Mouse (Mus musculus) adrenal gland, postnatal 25 days (tissue): ENCODE results near the gene Ptpru. TPM values are rescaled to one million over a fixed set of nuclear protein-coding genes. Genes with fewer than 3 reads are reported as not detected.

Experiments
- DNase-seq: peaks from one replicate; pipeline ENCODE4 v3.0.0; 2021; ENCODE audit warnings: mixed read lengths
- total RNA-seq: library from RNA; stranded (reverse); gene quantifications from 2 replicates; pipeline ENCODE4 v1.2.3, GENCODE M21; 2021

Gene Ptpru
- total RNA-seq, 1 experiment from 2014 or later: 44.5 TPM

- DNase-seq: peak; percentile 39
Observed at GRCm38 (mm10) chr4:131781023-131781422, 57.1 kb downstream of the Ptpru start.

- DNase-seq: no peak
Observed at GRCm38 (mm10) chr4:131778616-131779275, 59.3 kb downstream of the Ptpru start.

GRCm38 (mm10) chr4:131771384-131771783 lies 66.7 kb downstream of the Ptpru start:
- no peak for DNase-seq

DNA sequence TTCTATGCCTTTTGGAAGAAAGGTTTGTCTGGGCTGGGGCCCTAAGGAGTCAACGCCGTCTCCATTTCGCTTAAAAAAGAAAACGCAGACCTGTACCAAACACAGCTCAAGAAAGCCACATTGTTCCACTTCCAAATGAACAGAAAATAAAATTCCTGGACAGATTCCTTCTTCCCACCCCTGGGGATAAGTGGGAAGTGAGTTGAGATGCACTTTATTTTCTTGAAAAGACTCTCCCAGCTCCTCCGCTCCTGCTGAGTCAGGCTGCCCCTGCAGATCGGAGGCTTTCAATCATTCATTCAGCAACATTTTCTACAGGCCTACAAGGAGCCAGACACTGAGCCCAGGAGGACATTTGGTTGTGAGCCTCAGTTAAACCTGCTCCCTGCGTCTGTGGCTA lies 74.2 kb downstream of the Ptpru start:
- no peak for DNase-seq

DNA sequence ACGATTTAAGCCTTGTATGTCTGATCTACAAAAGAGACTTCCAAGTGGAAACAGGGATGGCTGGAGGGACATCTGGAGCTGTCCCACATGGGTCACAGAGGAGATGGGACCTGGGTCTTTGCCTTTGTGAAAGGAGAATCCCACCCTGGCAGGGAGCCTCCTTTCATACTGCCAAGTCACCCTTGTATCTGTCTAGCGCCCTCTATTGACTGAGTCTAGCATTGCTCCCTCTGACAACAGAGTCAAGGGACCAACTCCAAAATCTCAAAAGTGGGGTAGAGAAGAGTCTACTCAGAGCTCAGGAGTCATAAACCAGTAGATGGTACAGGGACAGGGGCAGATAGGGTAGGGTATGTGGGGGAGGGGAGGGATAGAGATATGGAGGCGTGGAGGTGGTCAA lies 74.6 kb downstream of the Ptpru start:
- DNase-seq: no peak

- no peak for DNase-seq
Observed at GRCm38 (mm10) chr4:131762211-131762784, 75.8 kb downstream of the Ptpru start.

- no peak for DNase-seq
Observed at GRCm38 (mm10) chr4:131752204-131752837, 85.8 kb downstream of the Ptpru start.

DNA sequence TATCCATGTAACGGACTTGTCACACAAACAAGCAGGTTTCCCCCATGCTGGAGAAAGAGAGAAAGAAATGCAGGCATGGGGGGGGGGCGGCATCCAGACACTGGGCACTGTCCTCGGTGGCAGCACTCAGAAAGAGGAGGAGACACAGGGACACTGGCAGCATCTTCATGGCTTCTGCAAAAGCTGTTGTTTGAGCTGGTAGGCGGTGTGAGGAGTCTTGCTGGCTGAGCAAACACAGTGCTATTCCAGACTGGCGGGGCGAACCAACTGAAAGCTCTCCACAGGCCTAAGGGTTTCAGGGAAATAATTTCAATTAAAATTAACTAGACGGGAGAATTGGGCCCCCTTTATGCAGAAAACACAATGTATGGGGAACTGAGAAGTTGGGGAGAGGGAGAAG lies 86.5 kb downstream of the Ptpru start:
- no peak for DNase-seq

DNA sequence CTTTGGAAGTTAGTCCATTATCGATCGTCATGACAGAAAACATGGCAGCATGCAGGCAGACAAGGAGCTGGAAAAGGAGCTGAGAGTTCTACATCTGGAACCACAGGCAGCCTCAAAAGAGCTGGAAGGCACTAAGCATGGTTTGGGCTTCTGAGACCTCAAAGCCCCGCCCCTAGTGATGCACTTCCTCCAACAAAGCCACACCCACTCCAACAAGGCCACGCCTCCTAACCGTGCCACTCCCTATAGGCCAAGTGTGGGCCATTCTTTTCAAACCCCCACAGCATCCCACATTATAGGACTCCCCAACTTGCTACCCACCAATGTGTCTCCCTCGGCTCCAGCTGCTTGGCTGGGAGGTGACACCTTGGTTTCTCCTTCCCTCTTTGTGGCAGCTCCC lies 88.3 kb downstream of the Ptpru start:
- no peak for DNase-seq

DNA sequence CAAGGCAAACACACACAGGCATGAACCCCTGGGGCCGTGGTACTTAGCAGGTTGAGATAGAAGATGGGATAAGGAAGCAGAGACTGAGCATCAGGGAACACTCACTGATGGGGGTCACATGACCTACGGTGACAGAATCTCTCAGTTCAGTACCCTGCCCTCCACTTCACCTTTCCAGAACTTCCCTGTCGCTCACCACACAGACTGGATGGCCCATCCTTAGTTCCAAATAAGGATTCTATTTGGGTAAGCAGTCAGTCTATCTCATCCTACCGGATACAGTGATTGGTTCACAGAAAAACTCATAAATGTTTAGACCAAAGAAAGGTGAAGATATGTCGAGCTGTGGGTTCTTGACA lies 93.4 kb downstream of the Ptpru start:
- no peak for DNase-seq

DNA sequence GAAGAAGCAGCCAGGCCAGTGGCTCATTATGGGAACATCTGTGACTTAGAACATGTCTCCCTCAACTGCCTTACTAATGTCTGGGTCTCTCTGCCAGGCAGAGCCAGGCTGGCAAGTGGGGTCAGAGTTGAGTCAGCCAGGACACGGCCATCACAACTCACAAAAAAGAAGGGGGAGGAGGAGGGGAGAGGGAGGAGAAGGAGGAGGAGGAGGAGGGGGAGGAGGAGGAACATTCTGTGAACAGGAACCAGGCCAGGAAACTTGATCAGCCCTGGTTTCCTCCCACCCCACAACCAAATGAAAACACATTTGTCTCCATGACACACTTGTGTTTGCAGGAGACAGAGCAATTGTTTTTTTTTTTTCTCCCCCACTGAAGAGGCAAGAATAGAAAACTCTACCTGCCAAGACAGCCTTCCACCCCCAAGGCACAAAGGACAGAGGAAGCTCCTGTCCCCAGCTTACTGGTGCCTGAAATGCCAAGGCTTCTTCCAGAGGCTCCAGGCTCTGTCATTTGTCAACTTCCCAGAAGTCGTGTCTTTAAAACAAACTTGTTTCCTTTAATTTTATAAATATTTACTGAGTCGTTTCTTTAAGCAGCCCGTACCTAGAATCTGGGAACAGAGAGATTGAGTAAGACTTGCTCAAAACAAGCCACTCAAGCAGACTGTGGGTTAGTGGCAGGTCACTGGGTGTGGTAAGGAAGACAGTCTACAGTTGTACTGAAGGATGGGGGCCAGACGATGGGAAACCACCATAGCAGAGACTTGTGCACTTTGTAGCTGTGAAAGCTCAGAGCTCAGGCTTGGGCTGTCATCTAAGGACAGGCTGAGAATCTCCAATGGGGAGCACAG lies 94.0 kb downstream of the Ptpru start:
- DNase-seq: peak; percentile 20

- no peak for DNase-seq
Observed at GRCm38 (mm10) chr4:131743031-131743430, 95.1 kb downstream of the Ptpru start.

- no peak for DNase-seq
Observed at GRCm38 (mm10) chr4:131740621-131741020, 97.5 kb downstream of the Ptpru start.

DNA sequence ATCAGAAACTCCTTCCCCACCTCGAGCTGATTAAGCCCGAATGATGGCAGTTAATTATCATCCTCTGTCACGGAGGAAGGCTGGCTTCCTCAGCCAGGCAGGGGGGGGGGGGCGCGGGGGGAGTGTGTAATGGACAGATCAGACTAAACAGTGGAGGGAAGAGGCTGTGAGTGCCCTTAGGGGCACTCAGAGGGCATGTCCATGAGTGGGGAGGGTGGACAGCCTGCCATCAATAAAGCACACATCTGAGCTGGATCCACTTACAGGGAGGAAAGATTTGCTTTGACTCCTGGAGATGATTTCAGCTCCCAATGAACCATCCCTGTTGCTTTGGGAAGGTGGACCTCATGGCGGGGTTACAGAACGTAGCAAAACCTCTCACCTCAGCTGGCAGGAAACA lies 109.5 kb downstream of the Ptpru start:
- no peak for DNase-seq

GRCm38 (mm10) chr4:131723415-131724080 lies 114.5 kb downstream of the Ptpru start:
- peak; percentile 83 for DNase-seq

DNA sequence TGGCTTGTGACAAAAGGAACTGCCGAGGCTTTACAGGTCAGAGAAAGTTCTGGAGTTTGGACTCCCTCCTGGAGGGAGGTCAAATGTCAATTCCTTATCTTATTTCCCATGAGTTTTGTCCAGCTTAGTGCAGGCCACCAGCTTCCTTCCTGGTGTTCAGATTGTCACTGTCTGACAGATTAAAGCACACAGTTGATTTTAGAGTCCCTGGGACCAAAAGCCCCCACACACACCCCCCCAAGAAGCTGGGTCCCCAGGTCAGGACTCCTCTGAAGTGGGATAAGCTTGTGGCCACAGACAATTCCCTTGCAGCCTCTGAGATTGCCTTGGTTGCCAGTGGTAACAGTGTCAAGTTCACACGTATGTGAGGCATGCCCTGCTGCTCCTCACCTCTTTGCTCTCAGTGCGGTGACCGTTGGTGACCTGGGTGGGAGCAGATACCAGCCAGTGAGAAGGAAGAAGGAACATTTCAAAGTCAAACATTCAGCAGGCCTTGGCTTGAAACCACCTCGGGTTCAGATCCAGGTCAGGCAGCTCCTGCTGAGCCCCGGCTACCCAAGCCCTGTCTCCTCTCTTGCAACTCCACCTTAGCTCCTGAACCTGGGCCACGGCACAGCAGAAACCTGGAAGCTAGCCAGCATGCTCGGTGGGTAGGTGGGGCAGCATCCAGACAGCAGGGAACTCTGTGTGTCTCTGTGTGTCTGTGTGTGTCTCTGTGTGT lies 115.8 kb downstream of the Ptpru start:
- DNase-seq: peak; percentile 36

GRCm38 (mm10) chr4:131719151-131719550 lies 118.9 kb downstream of the Ptpru start:
- no peak for DNase-seq
